Mouse (Mus musculus) myocyte (in vitro differentiated cells): ENCODE measurements at regions not wholly inside any gene's neighbourhood (a gene's known extent, or its start where the extent isn't known, plus 50 kb on each side); places are given as distances from the start of the nearest gene placed in this dataset.

Experiments
- CEBPB ChIP-seq: IDR thresholded peaks from 2 replicates; pipeline ENCODE4 v1.6.1; 2011; ENCODE audit warnings: mild to moderate bottlenecking, moderate library complexity; ENCODE audit not compliant: poor library complexity, insufficient read depth, severe bottlenecking
- E2F4 ChIP-seq: IDR thresholded peaks from one replicate; pipeline ENCODE4 v1.6.1; 2011; ENCODE audit warnings: mild to moderate bottlenecking, control low read depth, moderate library complexity; ENCODE audit not compliant: insufficient read depth
- MYOG ChIP-seq, 3 experiments: IDR thresholded peaks; one replicate each; pipeline ENCODE4 v1.6.1; 2011; ENCODE audit warnings: control low read depth in 2 of 3, low read depth in 2 of 3, mild to moderate bottlenecking in 2 of 3; ENCODE audit not compliant: insufficient read length in 2 of 3, control insufficient read depth in 1 of 3, insufficient read depth in 1 of 3
- POLR2A ChIP-seq: IDR thresholded peaks from one replicate; pipeline ENCODE4 v1.6.1; 2011; ENCODE audit warnings: low read depth, mild to moderate bottlenecking, control low read depth, moderate library complexity; ENCODE audit not compliant: insufficient read length

DNA sequence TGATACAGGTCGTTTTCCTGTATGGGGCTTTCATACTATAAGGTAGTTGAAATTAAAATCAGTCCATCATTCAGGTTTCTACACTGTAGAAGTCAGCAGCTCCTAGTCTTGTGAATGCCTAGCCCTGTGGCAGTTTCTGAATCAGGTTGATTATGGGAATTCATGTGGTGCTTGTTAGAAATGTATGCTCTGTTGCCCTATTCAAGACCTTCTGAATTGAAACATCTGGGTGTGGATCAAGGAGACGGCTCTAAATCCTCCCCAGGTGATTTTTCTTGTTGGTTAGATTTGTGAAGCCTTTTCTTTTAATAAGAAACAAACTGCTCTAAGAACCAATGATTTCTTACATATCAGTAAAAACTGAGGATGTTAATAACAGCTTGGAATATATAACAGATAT, 177.8 kb upstream of the Rarb start:
- TF ChIP-seq MYOG (IDR thresholded peaks at IDR 0.05; ENCODE audit: control insufficient read depth in 1 of 3, insufficient read depth in 1 of 3, insufficient read length in 2 of 3, low read depth in 2 of 3) (no peak), POLR2A (no peak), E2F4 (no peak), CEBPB (no peak)
